Mouse (Mus musculus) kidney, adult 9 months (tissue): Measurements from ENCODE around the gene Mif4gd.

ENCODE experiments used
- DNase-seq: peaks from one replicate; pipeline ENCODE4 v3.0.0; 2022

Gene Mif4gd

DNA sequence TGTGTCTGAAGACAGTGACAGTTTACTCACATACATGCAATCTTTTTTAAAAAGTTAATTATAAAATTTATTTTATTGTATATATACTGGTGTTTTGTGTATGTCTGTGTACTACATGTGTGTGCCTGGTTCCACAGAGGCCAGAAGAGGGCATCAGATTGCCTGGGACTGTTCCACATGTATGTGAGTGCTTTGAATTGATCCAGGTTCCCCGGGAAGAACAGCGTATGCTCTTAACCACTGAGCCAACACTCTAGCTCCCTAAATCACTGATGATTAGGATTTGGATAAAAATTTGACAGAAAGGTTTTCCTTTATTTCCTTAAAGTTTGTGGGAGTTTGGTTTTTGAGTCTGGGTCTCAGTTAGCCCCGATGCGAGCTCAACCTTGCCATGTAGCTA lies 49.4 kb downstream of the Mif4gd start:
- DNase-seq, result no peak
